Comparison of ENCODE assay signal across 8 mouse cellular contexts in the genomic region with DNA sequence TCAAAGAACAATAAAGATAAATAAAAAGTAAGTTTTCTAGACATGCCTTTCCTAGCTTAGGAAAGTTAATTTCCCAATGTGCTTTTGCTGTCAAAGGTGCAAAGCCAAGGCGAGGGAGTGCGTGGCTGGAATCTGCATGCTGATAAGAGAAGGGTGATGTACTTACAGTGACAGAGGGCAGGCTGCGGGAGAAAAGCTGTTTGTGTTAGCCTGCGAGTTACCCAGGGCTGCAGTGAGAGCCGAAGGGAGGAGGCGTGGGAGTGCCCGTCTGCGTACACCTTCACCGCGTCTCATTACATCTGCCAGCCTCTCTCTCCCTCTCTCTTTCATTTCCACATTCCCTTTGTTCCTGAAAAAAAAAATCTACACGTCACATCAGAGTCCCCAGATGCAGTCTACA. TPM values are rescaled to one million over a fixed set of nuclear protein-coding genes. Genes with fewer than 3 reads are reported as not detected.
A peak's percentile ranks its signal among the peaks of the same experiment; 100 is the strongest.
DNase-seq lines count a peak whose midpoint lies in the region; ATAC-seq and TF ChIP-seq lines count a peak whose summit lies in the region.

A gene (minus strand): TSS at position 286 of the 400 bp plus-strand sequence.

- ATAC-seq in embryonic facial prominence, embryonic 13.5 days (ENCODE audit: insufficient number of reproducible peaks, insufficient read depth, low FRiP score, low TSS enrichment, low read depth) = no peak
- no peak for ATAC-seq in heart, embryonic 12.5 days (ENCODE audit: insufficient number of reproducible peaks, low FRiP score)
- ATAC-seq in lung, postnatal 0 days = no peak
- ATAC-seq in stomach, postnatal 0 days (ENCODE audit: low FRiP score, low TSS enrichment) = no peak

- peak within 1 kb of the TSS; percentile 74 for H3K9ac ChIP-seq in embryonic facial prominence, embryonic 13.5 days
- peak within 1 kb of the TSS; percentile 74 for H3K9ac ChIP-seq in heart, embryonic 12.5 days
- H3K9ac ChIP-seq in lung, postnatal 0 days (replicated peaks; ENCODE audit: low read depth) = no peak within 1 kb of the TSS
- H3K9ac ChIP-seq in stomach, postnatal 0 days (ENCODE audit: low read length) = peak within 1 kb of the TSS; percentile 41

- no peak for TF ChIP-seq CTCF in layer of hippocampus, adult 2 months (conservative IDR thresholded peaks at IDR 0.05)
- TF ChIP-seq CTCF in lung, postnatal 0 days (IDR thresholded peaks at IDR 0.05) = no peak
- no peak for TF ChIP-seq CTCF in stomach, postnatal 0 days (IDR thresholded peaks at IDR 0.05; ENCODE audit: low read depth)

- H3K36me3 ChIP-seq in embryonic facial prominence, embryonic 13.5 days = no peaks in the 10 kb centered on the region
- H3K36me3 ChIP-seq in heart, embryonic 12.5 days = no peaks in the 10 kb centered on the region
- H3K36me3 ChIP-seq in lung, postnatal 0 days (ENCODE audit: insufficient read depth, low read length) = no peaks in the 10 kb centered on the region
- no peaks in the 10 kb centered on the region for H3K36me3 ChIP-seq in stomach, postnatal 0 days (ENCODE audit: control insufficient read depth, insufficient read depth, low read length)

- no peaks in the 10 kb centered on the region for H3K9me3 ChIP-seq in embryonic facial prominence, embryonic 13.5 days
- H3K9me3 ChIP-seq in heart, embryonic 12.5 days (replicated peaks) = no peaks in the 10 kb centered on the region
- H3K9me3 ChIP-seq in lung, postnatal 0 days (ENCODE audit: low read length) = no peaks in the 10 kb centered on the region
- no peaks in the 10 kb centered on the region for H3K9me3 ChIP-seq in stomach, postnatal 0 days (ENCODE audit: control insufficient read depth, low read length)

- H3K27me3 ChIP-seq in embryonic facial prominence, embryonic 13.5 days = peaks cover 84% of the 10 kb centered on the region
- H3K27me3 ChIP-seq in heart, embryonic 12.5 days (replicated peaks) = peaks cover 27% of the 10 kb centered on the region
- peaks cover 30% of the 10 kb centered on the region for H3K27me3 ChIP-seq in lung, postnatal 0 days (replicated peaks; ENCODE audit: insufficient read depth, low read length)
- H3K27me3 ChIP-seq in stomach, postnatal 0 days (ENCODE audit: control insufficient read depth, insufficient read depth, low read length) = no peaks in the 10 kb centered on the region; the same call in 1 of the 2 replicates

- H3K27ac ChIP-seq in layer of hippocampus, adult 2 months = peak within 1 kb of the TSS; percentile 71
- H3K27ac ChIP-seq in embryonic facial prominence, embryonic 13.5 days = peak within 1 kb of the TSS; percentile 85
- H3K27ac ChIP-seq in heart, embryonic 12.5 days (ENCODE audit: poor library complexity, severe bottlenecking) = no peak within 1 kb of the TSS
- H3K27ac ChIP-seq in lung, postnatal 0 days (ENCODE audit: low read length) = no peak within 1 kb of the TSS
- peak within 1 kb of the TSS; percentile 53 for H3K27ac ChIP-seq in stomach, postnatal 0 days (replicated peaks)

- peaks cover 33% of the 10 kb centered on the region for H3K4me1 ChIP-seq in embryonic facial prominence, embryonic 13.5 days
- H3K4me1 ChIP-seq in heart, embryonic 12.5 days (replicated peaks) = peaks cover 18% of the 10 kb centered on the region
- H3K4me1 ChIP-seq in lung, postnatal 0 days (ENCODE audit: insufficient read depth, low read depth, low read length) = 0 out of 2 replicates have a peak, but pooled peaks cover 8% of the 10 kb centered on the region
- peaks cover 7% of the 10 kb centered on the region for H3K4me1 ChIP-seq in stomach, postnatal 0 days (replicated peaks; ENCODE audit: control insufficient read depth, insufficient read depth)

- WGBS in embryonic facial prominence, embryonic 13.5 days = 1% methylated on average over 11 of the region's 11 CpGs
- under 1% methylated on average over 11 of the region's 11 CpGs for WGBS in heart, embryonic 12.5 days
- WGBS in lung, postnatal 0 days = 5% methylated on average over 11 of the region's 11 CpGs
- 11% methylated on average over 11 of the region's 11 CpGs for WGBS in stomach, postnatal 0 days

- peak within 1 kb of the TSS; percentile 99 for H3K4me2 ChIP-seq in embryonic facial prominence, embryonic 13.5 days
- H3K4me2 ChIP-seq in heart, embryonic 12.5 days = peak within 1 kb of the TSS; percentile 99
- H3K4me2 ChIP-seq in lung, postnatal 0 days (replicated peaks; ENCODE audit: low read depth, low read length) = peak within 1 kb of the TSS; percentile 85
- H3K4me2 ChIP-seq in stomach, postnatal 0 days (replicated peaks; ENCODE audit: low read depth) = peak within 1 kb of the TSS; percentile 93

- no peak for TF ChIP-seq EP300 in lung, postnatal 0 days (IDR thresholded peaks at IDR 0.05)
- no peak for TF ChIP-seq EP300 in stomach, postnatal 0 days (optimal IDR thresholded peaks at IDR 0.05)

- DNase-seq in layer of hippocampus, adult 2 months (ENCODE audit: low spot score in 2 of 2) = no peak
- no peak for DNase-seq in layer of hippocampus, adult 9-10 months (ENCODE audit: low spot score)
- peak; percentile 5 for DNase-seq in kidney, postnatal 14 days
- DNase-seq in lung, postnatal 0 days (ENCODE audit: low spot score) = peak; percentile 25
- peak; percentile 34 for DNase-seq in stomach, postnatal 0 days (ENCODE audit: low spot score)
- DNase-seq in cerebellum, adult 8-10 months = no peak

- H3K4me3 ChIP-seq in layer of hippocampus, adult 2 months = peak within 1 kb of the TSS; percentile 59
- peak within 1 kb of the TSS; percentile 62 for H3K4me3 ChIP-seq in embryonic facial prominence, embryonic 13.5 days
- H3K4me3 ChIP-seq in heart, embryonic 12.5 days = peak within 1 kb of the TSS; percentile 58
- peak within 1 kb of the TSS; percentile 41 for H3K4me3 ChIP-seq in lung, postnatal 0 days (ENCODE audit: low read depth, low read length)
- H3K4me3 ChIP-seq in stomach, postnatal 0 days (ENCODE audit: low read depth, low read length) = peak within 1 kb of the TSS; percentile 50

RNA-seq across cellular contexts. Expression of the gene that starts here (rescaled TPM):
- total RNA-seq in layer of hippocampus, adult 2 months (2021) = 10 to 100 TPM; 24.3 to 31.0 TPM
- polyA plus RNA-seq in embryonic facial prominence, embryonic 13.5 days (2015; fragmentation: Nextera tagmentation; extraction: Ambion mirVana) = 67.4 and 87.4 TPM in 2 replicates
- 32.5 and 33.2 TPM in 2 replicates for polyA plus RNA-seq in heart, embryonic 12.5 days (2016; fragmentation: Nextera tagmentation; extraction: Ambion mirVana)
- 6.8 and 9.4 TPM in 2 replicates for polyA plus RNA-seq in lung, postnatal 0 days (2015; fragmentation: Nextera tagmentation; extraction: Ambion mirVana)
- polyA plus RNA-seq in stomach, postnatal 0 days (2015; fragmentation: Nextera tagmentation; extraction: Ambion mirVana) = 28.7 and 32.2 TPM in 2 replicates

Comparison
In these comparisons a context has a peak if more than half of its experiments do, and no peak if none do; other contexts are left out.
1. DNase-seq: peak in kidney, postnatal 14 days (single experiment), lung, postnatal 0 days (single experiment) and stomach, postnatal 0 days (single experiment); none in layer of hippocampus, adult 2 months (0 of 2), layer of hippocampus, adult 9-10 months (single experiment) and cerebellum, adult 8-10 months (single experiment).
2. H3K27ac ChIP-seq: peak in layer of hippocampus, adult 2 months (single experiment), embryonic facial prominence, embryonic 13.5 days (single experiment) and stomach, postnatal 0 days (single experiment); none in heart, embryonic 12.5 days (single experiment) and lung, postnatal 0 days (single experiment).
3. Peak in every context shown above with its lines, with median percentiles within 50 percentile points of each other: H3K4me3 ChIP-seq and H3K4me2 ChIP-seq.